Mouse (Mus musculus) urinary bladder, postnatal 36 days (tissue): ENCODE data around the gene Enam.
A peak's percentile ranks its signal among the peaks of the same experiment; 100 is the strongest.
"Not testable (repeated sequence)": the region's sequence is repeated elsewhere in the genome, so short reads cannot be mapped to it uniquely, and the experiment has no call there.

ENCODE experiments used
- DNase-seq, 2 experiments: peaks; one replicate each; pipeline ENCODE4 v3.0.0; 2022; ENCODE audit warnings: low spot score in 2 of 2, mixed read lengths in 1 of 2

Enam gene

DNA sequence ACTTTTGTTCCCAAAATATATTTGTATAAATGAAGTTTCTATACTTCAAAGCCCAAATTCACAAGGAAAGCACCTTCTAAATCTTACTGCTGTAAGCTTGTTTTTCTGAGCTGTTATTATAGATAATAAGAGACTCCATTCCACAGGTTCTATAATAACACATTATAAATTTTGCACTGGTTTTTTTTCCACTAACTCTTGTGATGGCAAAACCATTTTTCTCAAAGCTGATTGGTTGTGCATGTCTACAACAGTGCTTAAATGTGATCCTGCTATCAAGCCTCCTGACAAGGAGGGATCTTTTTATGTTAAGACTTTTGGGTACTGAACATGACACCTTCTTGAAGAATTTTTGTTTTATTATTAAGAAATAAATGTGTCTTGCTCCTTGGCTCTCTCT lies at the start of gene Enam:
TSS of gene Enam (plus strand) at position 301 of the 400 bp plus-strand sequence.
- no peak for DNase-seq

GRCm38 (mm10) chr5:88455691-88456090 lies 32.1 kb upstream of the Enam start, which contains the start of gene Ambn:
TSS of gene Ambn (plus strand) at chr5:88455991.
- DNase-seq: no peak

DNA sequence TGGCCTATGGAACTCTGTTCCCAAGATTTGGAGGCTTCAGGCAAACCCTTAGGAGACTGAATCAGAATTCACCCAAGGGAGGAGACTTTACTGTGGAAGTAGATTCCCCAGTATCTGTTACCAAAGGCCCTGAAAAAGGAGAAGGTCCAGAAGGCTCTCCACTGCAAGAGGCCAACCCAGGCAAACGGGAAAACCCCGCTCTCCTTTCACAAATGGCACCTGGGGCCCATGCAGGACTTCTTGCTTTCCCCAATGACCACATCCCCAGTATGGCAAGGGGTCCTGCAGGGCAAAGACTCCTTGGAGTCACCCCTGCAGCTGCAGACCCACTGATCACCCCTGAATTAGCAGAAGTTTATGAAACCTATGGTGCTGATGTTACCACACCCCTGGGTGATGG lies 20.3 kb upstream of the Enam start:
- no peak for DNase-seq

GRCm38 (mm10) chr5:88468807-88469704 lies 18.7 kb upstream of the Enam start:
- no peak for DNase-seq

DNA sequence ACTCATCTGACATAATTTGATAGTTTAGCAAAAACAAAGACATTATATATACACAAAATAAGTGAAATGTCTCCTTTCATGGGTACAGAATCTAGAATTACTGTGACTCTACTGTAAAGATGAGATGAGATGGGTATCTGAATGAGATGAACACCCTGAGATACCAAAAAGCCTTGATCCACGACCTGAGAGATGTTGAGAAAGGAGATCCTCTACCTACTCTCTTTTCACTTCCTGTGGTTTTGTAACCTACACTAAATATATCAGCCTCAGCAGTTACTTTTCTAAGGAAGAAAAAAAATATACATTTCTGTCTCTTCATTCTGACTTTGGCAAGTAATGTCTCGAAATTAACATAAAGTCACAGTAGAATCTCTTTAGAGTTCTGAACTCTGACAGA lies 1.2 kb downstream of the Enam start:
- no peak for DNase-seq

- no peak for DNase-seq
Measured at GRCm38 (mm10) chr5:88491111-88491510, 3.3 kb downstream of the Enam start.

- DNase-seq: peak in 1 of 2 experiments; percentile 1
Measured at GRCm38 (mm10) chr5:88499781-88500180, 12.0 kb downstream of the Enam start.

- no peak for DNase-seq
Measured at GRCm38 (mm10) chr5:88508555-88508954, 20.8 kb downstream of the Enam start.

GRCm38 (mm10) chr5:88508990-88509389 lies 21.2 kb downstream of the Enam start:
- no peak for DNase-seq

DNA sequence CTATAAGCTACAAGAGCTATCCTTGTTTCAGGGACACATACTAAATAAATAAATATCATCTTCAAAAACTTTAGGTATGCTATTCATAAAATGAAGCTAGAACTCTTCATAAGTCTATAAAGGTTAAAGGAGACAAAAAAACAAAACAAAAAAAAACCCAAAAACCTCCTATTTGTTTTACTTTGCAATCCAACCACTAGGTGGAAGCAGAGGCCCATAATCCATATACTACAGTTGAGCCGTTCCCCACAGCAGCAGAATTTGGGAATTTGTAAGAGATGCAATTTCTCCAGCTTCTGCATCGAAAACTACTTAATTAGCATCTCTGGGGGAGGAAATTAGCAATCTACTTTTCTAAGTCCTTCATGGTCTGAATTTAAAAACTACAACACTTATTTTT lies 31.5 kb downstream of the Enam start:
- no peak for DNase-seq

DNA sequence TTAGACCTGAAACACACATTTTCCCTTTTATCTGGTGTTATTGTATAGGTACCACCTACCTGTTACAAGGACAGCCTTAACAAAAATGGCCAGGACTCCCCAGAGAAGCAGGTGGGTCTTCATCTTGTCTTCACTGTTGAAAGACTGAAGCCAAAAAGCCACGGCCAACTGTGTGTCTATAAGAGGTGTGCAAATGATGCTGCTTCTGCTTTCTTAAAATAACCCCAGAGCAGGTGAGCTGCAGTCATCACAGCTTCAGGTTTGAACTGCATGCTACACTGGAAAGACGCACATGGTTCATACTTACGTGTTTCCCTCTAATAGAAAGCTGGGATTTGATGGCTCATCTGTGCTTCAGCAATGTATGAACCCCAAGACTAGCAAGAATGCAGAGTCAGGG lies 39.9 kb downstream of the Enam start, which contains the start of gene Jchain:
TSS of gene Jchain (minus strand) at position 235 of the 400 bp plus-strand sequence.
- no peak for DNase-seq

DNA sequence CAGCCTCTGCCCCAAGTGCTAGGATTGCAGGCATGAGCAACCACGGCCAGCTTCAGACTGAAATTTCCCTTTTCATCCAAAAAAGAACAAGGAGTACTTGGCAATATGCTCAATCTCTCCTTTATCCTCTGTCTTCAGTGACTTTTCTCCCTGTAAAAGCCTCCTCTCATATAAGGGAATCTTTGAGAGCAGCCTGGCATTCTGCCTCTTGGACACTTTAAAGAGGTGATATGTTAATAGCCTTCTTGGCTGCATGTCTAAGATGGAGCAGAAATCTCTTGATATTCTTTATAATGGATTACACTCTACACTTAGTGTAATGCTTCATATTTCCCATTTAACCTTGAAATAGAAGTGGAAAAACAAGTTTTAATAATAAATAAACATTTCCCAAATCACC lies 43.1 kb downstream of the Enam start:
- no peak for DNase-seq

DNA sequence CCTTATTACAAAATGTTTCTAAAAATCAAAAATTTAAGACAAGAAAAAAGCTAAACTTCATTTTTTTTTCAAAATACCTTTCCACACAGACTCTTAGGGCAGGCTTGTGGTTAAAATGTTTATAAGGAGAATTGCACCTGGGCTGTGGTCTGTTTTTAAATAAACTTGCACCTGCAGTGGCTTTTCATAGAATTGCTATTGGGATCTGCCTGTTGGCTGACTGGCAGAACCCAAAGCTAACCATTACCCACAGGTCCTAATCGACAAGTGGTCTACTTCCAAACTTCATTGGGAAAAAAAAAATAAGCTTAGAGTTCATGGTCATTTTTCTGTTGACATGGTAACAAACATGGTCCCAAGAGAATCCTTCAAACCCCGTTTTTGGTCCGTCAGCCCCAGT lies 46.9 kb downstream of the Enam start:
- no peak for DNase-seq

DNA sequence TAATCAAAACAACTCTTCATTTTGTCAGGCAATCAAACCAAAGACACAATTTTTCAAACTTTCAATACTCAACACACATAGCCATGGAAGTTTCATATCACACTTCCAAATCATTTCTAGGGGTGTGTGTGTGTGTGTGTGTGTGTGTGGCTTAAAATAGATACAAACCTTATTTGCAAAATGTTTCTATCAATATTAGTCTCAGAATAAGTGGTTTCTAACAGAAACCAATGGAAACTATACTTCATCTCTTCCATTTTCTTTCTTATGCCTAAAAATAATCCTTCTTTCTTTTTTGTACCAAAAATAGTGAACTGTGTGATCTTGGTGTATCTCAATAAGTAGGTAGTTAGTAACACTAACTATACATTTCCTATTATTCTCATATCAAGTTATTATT lies 53.1 kb downstream of the Enam start:
- no peak for DNase-seq

GRCm38 (mm10) chr5:88542651-88543282 lies 55.0 kb downstream of the Enam start:
- DNase-seq: peak in 1 of 2 experiments; percentile 23

- DNase-seq: not testable (repeated sequence)
Measured at GRCm38 (mm10) chr5:88544411-88544810, 56.6 kb downstream of the Enam start.

GRCm38 (mm10) chr5:88545536-88545935 lies 57.8 kb downstream of the Enam start:
- DNase-seq: no peak

DNA sequence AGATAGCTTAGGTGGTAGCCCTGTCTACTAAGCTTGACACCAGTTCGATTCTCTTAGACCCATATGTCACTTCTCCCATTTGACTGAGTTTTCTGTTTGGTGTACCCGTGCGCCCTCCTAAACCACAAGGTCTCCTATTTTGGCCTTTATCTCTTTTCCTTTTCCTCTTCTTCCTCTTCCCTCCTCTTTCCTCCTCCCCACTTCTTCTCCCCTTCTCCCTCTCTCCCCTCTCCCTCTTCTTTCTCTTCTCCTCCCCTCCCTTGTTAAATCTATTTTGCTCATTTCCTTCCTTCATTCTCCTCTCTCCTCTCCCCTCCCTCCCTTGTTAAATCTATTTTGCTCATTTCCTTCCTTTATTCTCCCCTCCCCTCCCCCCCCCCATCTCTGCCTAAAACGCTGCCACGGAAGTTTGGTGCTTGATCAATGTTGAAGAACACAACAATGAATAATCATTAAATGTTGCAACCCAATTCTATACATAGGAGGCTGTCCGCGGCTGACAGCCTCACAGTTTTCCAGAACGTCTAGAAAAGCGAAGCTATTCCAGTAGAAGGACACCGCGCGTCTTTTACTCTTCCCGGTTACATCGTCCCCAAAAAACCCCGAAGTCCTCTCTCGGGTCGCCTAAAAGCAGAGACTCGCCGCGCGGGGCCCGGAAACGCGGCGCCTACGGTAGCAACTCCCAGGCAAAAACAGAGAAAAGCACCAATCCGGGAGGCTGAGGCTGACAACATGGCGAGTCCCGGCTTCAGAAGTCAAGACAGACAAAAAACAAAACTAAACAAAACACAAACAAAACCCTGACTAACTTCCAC lies 65.7 kb downstream of the Enam start:
- no peak for DNase-seq

DNA sequence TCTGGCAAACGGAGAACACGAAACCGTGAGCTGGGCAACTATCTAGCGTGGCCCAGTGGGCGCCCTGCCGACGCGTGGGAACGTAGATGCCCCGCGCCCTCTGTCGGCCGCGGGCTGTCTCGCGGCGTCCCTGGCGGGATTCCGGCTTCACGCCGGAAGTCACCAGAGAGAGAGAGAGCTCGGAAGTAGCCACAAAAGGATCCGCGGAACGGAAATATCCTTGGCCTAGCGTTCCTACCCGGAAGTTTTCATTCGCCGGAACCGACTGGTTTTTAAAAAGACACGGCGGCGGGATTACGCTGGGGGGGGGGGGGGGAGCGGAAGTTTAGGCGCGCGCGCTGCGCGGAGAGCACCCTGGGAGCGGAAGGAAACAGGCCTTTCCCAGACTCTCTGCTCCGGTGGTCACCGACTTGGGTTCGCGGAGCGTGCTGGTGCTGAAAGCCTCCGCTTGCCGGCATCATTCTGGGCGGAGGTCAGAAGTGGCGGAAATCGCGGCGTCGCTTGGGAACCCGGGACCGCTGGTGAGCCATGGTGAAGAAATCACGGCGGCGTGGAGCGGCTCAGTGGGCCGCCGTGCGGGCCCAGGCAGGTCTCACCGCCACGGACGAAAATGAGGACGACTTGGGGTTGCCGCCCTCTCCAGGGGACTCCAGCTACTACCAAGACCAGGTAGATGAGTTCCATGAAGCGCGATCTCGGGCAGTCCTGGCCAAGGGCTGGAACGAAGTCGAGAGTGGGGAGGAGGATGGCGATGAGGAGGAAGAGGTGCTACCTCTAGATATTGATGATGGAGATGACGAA lies 66.5 kb downstream of the Enam start, which contains the start of gene Utp3:
TSS of gene Utp3 (plus strand) at position 377 of the 801 bp plus-strand sequence.
- DNase-seq: peak; percentile 92 to 93
